Mouse (Mus musculus) liver, embryonic 11.5 days (tissue): ENCODE data around the gene Sphk1. TPM values are rescaled to one million over a fixed set of nuclear protein-coding genes. Genes with fewer than 3 reads are reported as not detected.

ENCODE experiments used
- ATAC-seq: fragments of 200-750 bp; cut with Nextera tagmentation; replicated peaks from 2 replicates; pipeline ENCODE4 v1.8.0; 2017; ENCODE audit warnings: moderate number of reproducible peaks, mild to moderate bottlenecking, moderate TSS enrichment, moderate library complexity; ENCODE audit not compliant: low FRiP score
- DNase-seq: peaks from one replicate; pipeline ENCODE4 v3.0.0-alpha.2; 2017; ENCODE audit warnings: low spot score
- H3K27ac ChIP-seq: fragments of 300-500 bp; sonication (generic); 2 replicates; pipeline ENCODE4 v1.5.1; 2014; ENCODE audit warnings: mild to moderate bottlenecking, low read depth, low read length, control low read depth
- H3K27me3 ChIP-seq: fragments of 300-500 bp; sonication (generic); replicated peaks from 2 replicates; pipeline ENCODE4 v1.6.1; 2014; ENCODE audit warnings: low read length, mixed read lengths; ENCODE audit not compliant: control insufficient read depth, insufficient read depth
- H3K36me3 ChIP-seq: fragments of 300-500 bp; sonication (generic); 2 replicates; pipeline ENCODE4 v1.6.1; 2014; ENCODE audit warnings: mild to moderate bottlenecking, low read length, moderate library complexity, mixed read lengths; ENCODE audit not compliant: control insufficient read depth, insufficient read depth
- H3K4me1 ChIP-seq: fragments of 300-500 bp; sonication (generic); replicated peaks from 2 replicates; pipeline ENCODE4 v1.6.1; 2014; ENCODE audit warnings: low read length, mixed read lengths; ENCODE audit not compliant: control insufficient read depth, insufficient read depth
- H3K4me2 ChIP-seq: fragments of 300-500 bp; sonication (generic); 2 replicates; pipeline ENCODE4 v1.6.1; 2014; ENCODE audit warnings: mild to moderate bottlenecking, control low read depth, moderate library complexity
- H3K4me3 ChIP-seq: fragments of 300-500 bp; sonication (generic); 2 replicates; pipeline ENCODE4 v1.5.1; 2014; ENCODE audit warnings: low read depth, low read length, control low read depth
- H3K9ac ChIP-seq: fragments of 300-500 bp; sonication (generic); 2 replicates; pipeline ENCODE4 v1.6.1; 2014; ENCODE audit warnings: low read depth, low read length, control low read depth
- H3K9me3 ChIP-seq: fragments of 300-500 bp; sonication (generic); 2 replicates; pipeline ENCODE4 v1.6.1; 2016; ENCODE audit warnings: low read length, inconsistent platforms, mixed read lengths; ENCODE audit not compliant: control insufficient read depth
- WGBS: fragments of 180-500 bp; shearing (Covaris S2); extraction: QIAGEN DNeasy Blood & Tissue Kit; methylation state at CpG from one replicate; pipeline ENCODE4 v1.1.7; 2014; 5-methylcytosine and 5-hydroxymethylcytosine counted together
- polyA plus RNA-seq: library from polyadenylated mRNA; unstranded; fragments of >200 nt; fragmentation: Nextera tagmentation; extraction: Ambion mirVana; gene quantifications from 2 replicates; pipeline ENCODE4 v1.2.1, GENCODE M21; 2014

The Sphk1 gene
- polyA plus RNA-seq, 1 experiment from 2014 or later = 44.1 TPM

GRCm38 (mm10) chr11:116501005-116501746 is 29.5 kb upstream of the Sphk1 start:
- DNase-seq = no peak
- H3K27ac ChIP-seq = no peak overlapping the region
- WGBS = 34% methylated on average over 7 of the region's 7 CpGs

GRCm38 (mm10) chr11:116504516-116504915 is 26.2 kb upstream of the Sphk1 start:
- H3K4me2 ChIP-seq = no peak overlapping the region
- peaks cover 10% of the 10 kb centered on the region for H3K4me1 ChIP-seq
- 88% methylated on average over 17 of the region's 17 CpGs for WGBS
- H3K9me3 ChIP-seq = no peaks in the 10 kb centered on the region
- H3K4me3 ChIP-seq = no peak overlapping the region
- DNase-seq (no peak), ATAC-seq (no peak)
- H3K36me3 ChIP-seq = no peaks in the 10 kb centered on the region
- no peaks in the 10 kb centered on the region for H3K27me3 ChIP-seq
- H3K9ac ChIP-seq = no peak overlapping the region
- peak overlapping the region; percentile 32; the same call in 1 of the 2 replicates for H3K27ac ChIP-seq

More at GRCm38 (mm10) chr11:116501005-116501746, 29.5 kb upstream of the Sphk1 start:
- H3K27me3 ChIP-seq = no peaks in the 10 kb centered on the region
- ATAC-seq = peak; percentile 27
- H3K9ac ChIP-seq = no peak overlapping the region
- H3K4me2 ChIP-seq = no peak overlapping the region
- no peaks in the 10 kb centered on the region for H3K36me3 ChIP-seq
- H3K9me3 ChIP-seq = no peaks in the 10 kb centered on the region
- H3K4me3 ChIP-seq = no peak overlapping the region
- H3K4me1 ChIP-seq = peaks cover 13% of the 10 kb centered on the region

GRCm38 (mm10) chr11:116505573-116505972 is 25.2 kb upstream of the Sphk1 start:
- no peak overlapping the region for H3K4me2 ChIP-seq
- 52% methylated on average over 5 of the region's 5 CpGs for WGBS
- H3K4me1 ChIP-seq = peaks cover 10% of the 10 kb centered on the region
- ATAC-seq = peak; percentile 45; the same call in 1 of the 2 replicates
- DNase-seq = no peak
- no peak overlapping the region for H3K4me3 ChIP-seq
- H3K27me3 ChIP-seq = no peaks in the 10 kb centered on the region
- H3K36me3 ChIP-seq = no peaks in the 10 kb centered on the region
- no peak overlapping the region; the same call in 1 of the 2 replicates for H3K9ac ChIP-seq
- H3K9me3 ChIP-seq = no peaks in the 10 kb centered on the region
- H3K27ac ChIP-seq = peak overlapping the region; percentile 92

- Histone ChIP-seq H3K4me1 (peaks cover 10% of the 10 kb centered on the region), H3K4me2 (peak overlapping the region; percentile 35), H3K9ac (peak overlapping the region; percentile 10; the same call in 1 of the 2 replicates), H3K27ac (peak overlapping the region; percentile 92), H3K36me3 (no peaks in the 10 kb centered on the region), H3K9me3 (no peaks in the 10 kb centered on the region), H3K27me3 (no peaks in the 10 kb centered on the region), H3K4me3 (no peak overlapping the region)
- DNase-seq (no peak), ATAC-seq (peak; percentile 89)
- WGBS = 55% methylated on average over 17 of the region's 17 CpGs
These were observed 24.4 kb upstream of the Sphk1 start for GRCm38 (mm10) chr11:116506151-116506875.

- H3K4me2 ChIP-seq = no peak overlapping the region
- no peak overlapping the region for H3K9ac ChIP-seq
- H3K9me3 ChIP-seq = no peaks in the 10 kb centered on the region
- no peaks in the 10 kb centered on the region for H3K27me3 ChIP-seq
- no peak overlapping the region for H3K4me3 ChIP-seq
- ATAC-seq = no peak
- peaks cover 12% of the 10 kb centered on the region for H3K4me1 ChIP-seq
- H3K27ac ChIP-seq = no peak overlapping the region
- 59% methylated on average over 2 of the region's 2 CpGs for WGBS
- H3K36me3 ChIP-seq = no peaks in the 10 kb centered on the region
- DNase-seq = no peak
These were observed 22.0 kb upstream of the Sphk1 start for GRCm38 (mm10) chr11:116508689-116509088.

- no peak overlapping the region for H3K27ac ChIP-seq
- H3K4me2 ChIP-seq = no peak overlapping the region
- no peaks in the 10 kb centered on the region for H3K9me3 ChIP-seq
- no peak overlapping the region for H3K4me3 ChIP-seq
- ATAC-seq (0 out of 2 replicates have a peak, but pooled peaks have one; percentile 42), DNase-seq (no peak)
- peaks cover 8% of the 10 kb centered on the region for H3K27me3 ChIP-seq
- WGBS = 52% methylated on average over 7 of the region's 7 CpGs
- H3K36me3 ChIP-seq = no peaks in the 10 kb centered on the region
- peaks cover 6% of the 10 kb centered on the region; the same call in 1 of the 2 replicates for H3K4me1 ChIP-seq
- H3K9ac ChIP-seq = no peak overlapping the region
These were observed 19.3 kb upstream of the Sphk1 start for GRCm38 (mm10) chr11:116511301-116511868.

GRCm38 (mm10) chr11:116512154-116512553 is 18.6 kb upstream of the Sphk1 start:
- ATAC-seq = no peak
- 87% methylated on average over 7 of the region's 7 CpGs for WGBS
- Histone ChIP-seq H3K27me3 (peaks cover 8% of the 10 kb centered on the region), H3K9me3 (no peaks in the 10 kb centered on the region), H3K9ac (no peak overlapping the region), H3K4me3 (no peak overlapping the region), H3K4me1 (peaks cover 6% of the 10 kb centered on the region; the same call in 1 of the 2 replicates), H3K36me3 (no peaks in the 10 kb centered on the region), H3K4me2 (no peak overlapping the region), H3K27ac (no peak overlapping the region)
- no peak for DNase-seq

GRCm38 (mm10) chr11:116512987-116513386 is 17.7 kb upstream of the Sphk1 start:
- Histone ChIP-seq H3K4me3 (no peak overlapping the region), H3K27me3 (peaks cover 8% of the 10 kb centered on the region), H3K4me2 (no peak overlapping the region), H3K9ac (no peak overlapping the region), H3K36me3 (no peaks in the 10 kb centered on the region), H3K27ac (no peak overlapping the region), H3K9me3 (no peaks in the 10 kb centered on the region), H3K4me1 (peaks cover 6% of the 10 kb centered on the region; the same call in 1 of the 2 replicates)
- DNase-seq (no peak), ATAC-seq (no peak)
- WGBS = 83% methylated on average over 6 of the region's 6 CpGs
